Mouse (Mus musculus): ENCODE measurements around the gene Rbfox2. TPM values are rescaled to one million over a fixed set of nuclear protein-coding genes. Genes with fewer than 3 reads are reported as not detected.

The Rbfox2 gene
- polyA plus RNA-seq, 1 experiment from 2014 or later, result 159 TPM

DNA sequence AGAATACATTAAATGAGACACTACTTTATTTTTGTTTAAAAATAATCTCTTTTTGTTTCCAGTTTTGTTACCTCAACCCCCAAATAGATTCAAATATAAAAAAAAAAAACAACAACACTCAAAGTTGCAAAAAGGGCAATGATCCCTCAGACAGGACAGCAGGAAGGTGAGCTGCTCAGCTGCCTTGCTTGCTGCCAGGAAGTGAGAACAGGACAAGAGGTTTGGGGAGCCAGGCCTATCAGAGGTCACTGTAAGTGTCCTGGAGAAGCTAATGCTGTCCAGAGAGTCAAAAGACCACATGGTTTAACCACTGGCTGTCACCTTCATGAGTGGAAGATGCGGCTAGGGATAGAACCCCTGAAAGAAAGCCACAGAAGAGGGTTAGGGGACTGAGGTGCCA, 161.8 kb downstream of the Rbfox2 start:
- no peak overlapping the region for H3K27ac ChIP-seq
- H3K9me3 ChIP-seq, result no peaks in the 10 kb centered on the region
- H3K4me1 ChIP-seq, result peaks cover 54% of the 10 kb centered on the region
- H3K4me2 ChIP-seq (replicated peaks), result no peak overlapping the region
- 95% methylated on average over 1 of the region's 1 CpGs for WGBS
- peaks cover 7% of the 10 kb centered on the region; the same call in 1 of the 2 replicates for H3K36me3 ChIP-seq
- no peaks in the 10 kb centered on the region for H3K27me3 ChIP-seq (replicated peaks)
- H3K9ac ChIP-seq, result no peak overlapping the region
- H3K4me3 ChIP-seq, result no peak overlapping the region
- ATAC-seq (ENCODE audit: low FRiP score, low read depth), result no peak

DNA sequence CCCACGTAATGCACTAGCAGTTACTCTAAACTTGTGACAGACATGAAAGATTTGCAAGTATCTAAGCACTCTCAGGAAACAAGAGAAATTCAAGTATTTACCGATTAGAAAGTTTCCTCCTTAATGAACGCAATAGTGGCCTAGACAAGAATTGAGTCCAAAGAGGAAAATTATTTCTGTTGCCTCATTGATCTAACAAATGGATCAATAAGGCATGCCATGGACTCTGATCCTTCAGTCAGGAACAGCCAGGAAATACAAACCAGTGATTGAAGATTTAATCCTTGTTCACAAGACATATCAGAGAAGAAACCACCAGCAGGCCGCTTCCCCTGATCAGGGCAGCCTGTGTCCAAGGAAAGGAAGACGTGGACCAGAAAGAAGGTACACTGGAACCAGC, 164.0 kb downstream of the Rbfox2 start:
- Histone ChIP-seq H3K4me1 (peaks cover 46% of the 10 kb centered on the region), H3K36me3 (peaks cover 7% of the 10 kb centered on the region; the same call in 1 of the 2 replicates), H3K27me3 (replicated peaks) (no peaks in the 10 kb centered on the region), H3K4me3 (no peak overlapping the region), H3K9me3 (no peaks in the 10 kb centered on the region), H3K9ac (no peak overlapping the region), H3K27ac (no peak overlapping the region), H3K4me2 (replicated peaks) (no peak overlapping the region)
- ATAC-seq (ENCODE audit: low FRiP score, low read depth), result no peak
- 90% methylated on average over 5 of the region's 5 CpGs for WGBS

DNA sequence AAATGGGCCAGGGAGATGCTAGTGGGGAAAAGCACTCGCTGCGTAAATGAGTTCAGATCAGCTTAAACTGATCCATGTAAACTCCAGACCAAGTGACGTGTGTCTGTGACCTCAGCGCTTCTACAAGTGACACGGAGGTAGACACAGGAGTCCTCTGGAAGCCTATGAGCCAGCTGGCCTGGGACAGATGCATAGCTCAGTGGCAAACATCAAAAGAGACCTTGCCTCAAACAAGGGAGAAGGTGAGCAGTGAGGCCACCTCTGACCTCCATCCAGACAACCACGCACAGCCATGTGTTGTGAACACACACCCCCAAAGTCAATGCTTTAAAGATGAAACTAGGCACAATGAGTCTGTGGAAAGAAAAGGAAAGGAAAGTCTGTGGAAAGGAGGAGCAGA, 164.5 kb downstream of the Rbfox2 start:
- WGBS, result 78% methylated on average over 6 of the region's 6 CpGs
- H3K4me2 ChIP-seq (replicated peaks), result no peak overlapping the region
- no peaks in the 10 kb centered on the region for H3K27me3 ChIP-seq (replicated peaks)
- peaks cover 46% of the 10 kb centered on the region for H3K4me1 ChIP-seq
- ATAC-seq (ENCODE audit: low FRiP score, low read depth), result no peak
- no peak overlapping the region for H3K27ac ChIP-seq
- peaks cover 7% of the 10 kb centered on the region; the same call in 1 of the 2 replicates for H3K36me3 ChIP-seq
- no peak overlapping the region for H3K9ac ChIP-seq
- H3K9me3 ChIP-seq, result no peaks in the 10 kb centered on the region
- H3K4me3 ChIP-seq, result no peak overlapping the region

DNA sequence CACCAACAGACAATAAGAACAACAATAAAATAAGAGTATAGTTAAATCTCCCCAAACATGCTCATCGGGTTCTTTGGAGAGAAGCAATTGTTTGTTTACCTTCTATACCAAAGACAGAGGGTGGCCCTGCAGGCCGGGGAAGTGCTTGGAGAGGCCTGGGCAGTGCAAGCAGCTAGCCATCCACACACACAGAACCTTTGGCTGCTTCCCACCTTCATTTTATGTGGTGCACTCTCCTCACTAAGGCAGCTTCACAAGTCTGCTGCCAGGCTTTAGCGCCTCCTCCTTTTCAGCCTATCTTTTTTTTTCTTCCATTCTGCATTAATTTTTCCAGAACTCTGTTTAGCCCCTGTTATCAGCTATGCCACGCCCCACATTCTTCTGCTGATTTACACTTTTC, 165.1 kb downstream of the Rbfox2 start:
- 73% methylated on average over 4 of the region's 4 CpGs for WGBS
- Histone ChIP-seq H3K4me2 (replicated peaks) (no peak overlapping the region), H3K4me1 (peaks cover 41% of the 10 kb centered on the region), H3K27ac (no peak overlapping the region), H3K9ac (no peak overlapping the region), H3K9me3 (no peaks in the 10 kb centered on the region), H3K27me3 (replicated peaks) (no peaks in the 10 kb centered on the region), H3K4me3 (no peak overlapping the region), H3K36me3 (peaks cover 3% of the 10 kb centered on the region; the same call in 1 of the 2 replicates)
- ATAC-seq (ENCODE audit: low FRiP score, low read depth), result no peak

DNA sequence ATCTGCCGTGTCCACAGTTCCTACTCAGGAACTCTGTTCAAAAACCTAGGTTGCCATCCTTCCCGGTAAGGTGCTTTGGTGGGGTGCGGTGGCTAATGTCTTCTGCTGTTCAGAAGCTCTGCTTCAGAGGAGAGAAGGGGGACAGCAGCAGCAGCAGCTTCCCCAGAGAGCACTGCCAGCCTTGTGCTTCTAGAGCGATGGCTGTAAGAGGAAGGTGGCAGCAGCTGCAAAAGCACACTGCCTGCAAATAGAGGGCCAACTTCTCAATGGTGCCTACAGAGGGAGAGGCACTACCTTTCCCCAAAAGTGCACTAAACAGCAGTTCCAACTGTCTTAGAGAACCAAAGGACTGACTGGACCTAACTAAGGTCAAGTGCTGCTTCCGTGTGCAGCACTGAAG, 168.5 kb downstream of the Rbfox2 start:
- H3K27ac ChIP-seq, result no peak overlapping the region
- H3K9ac ChIP-seq, result no peak overlapping the region
- peaks cover 22% of the 10 kb centered on the region for H3K4me1 ChIP-seq
- WGBS, result 79% methylated on average over 5 of the region's 5 CpGs
- H3K9me3 ChIP-seq, result 0 out of 2 replicates have a peak, but pooled peaks cover 2% of the 10 kb centered on the region
- no peak overlapping the region for H3K4me3 ChIP-seq
- no peak overlapping the region; the same call in 1 of the 2 replicates for H3K4me2 ChIP-seq (replicated peaks)
- ATAC-seq (ENCODE audit: low FRiP score, low read depth), result no peak
- H3K27me3 ChIP-seq (replicated peaks), result no peaks in the 10 kb centered on the region
- peaks cover 13% of the 10 kb centered on the region for H3K36me3 ChIP-seq

DNA sequence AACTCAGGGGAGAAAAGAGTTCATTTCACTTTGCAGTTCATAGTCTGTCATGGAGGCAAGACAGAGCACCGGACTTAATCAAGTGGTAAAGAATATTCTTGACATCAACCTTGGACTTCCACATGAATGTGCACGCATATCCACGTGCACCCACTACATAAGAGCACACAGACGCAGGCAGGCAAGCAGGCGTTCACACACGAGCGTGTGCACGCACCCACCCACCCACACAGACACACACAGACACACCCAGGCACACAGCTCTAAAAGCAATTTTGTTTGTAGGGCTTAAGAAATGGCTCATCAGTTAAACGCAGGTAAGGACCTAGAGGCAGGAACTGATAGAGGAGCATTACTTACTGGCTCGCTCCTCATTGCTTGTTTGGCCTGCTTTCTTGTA, 172.3 kb downstream of the Rbfox2 start:
- H3K4me3 ChIP-seq, result no peak overlapping the region
- H3K4me1 ChIP-seq, result peaks cover 2% of the 10 kb centered on the region
- H3K9me3 ChIP-seq, result 0 out of 2 replicates have a peak, but pooled peaks cover 2% of the 10 kb centered on the region
- 98% methylated on average over 10 of the region's 10 CpGs for WGBS
- H3K4me2 ChIP-seq (replicated peaks), result no peak overlapping the region
- no peak overlapping the region for H3K27ac ChIP-seq
- H3K9ac ChIP-seq, result no peak overlapping the region
- no peaks in the 10 kb centered on the region for H3K27me3 ChIP-seq (replicated peaks)
- H3K36me3 ChIP-seq, result peaks cover 40% of the 10 kb centered on the region
- no peak for ATAC-seq (ENCODE audit: low FRiP score, low read depth)

DNA sequence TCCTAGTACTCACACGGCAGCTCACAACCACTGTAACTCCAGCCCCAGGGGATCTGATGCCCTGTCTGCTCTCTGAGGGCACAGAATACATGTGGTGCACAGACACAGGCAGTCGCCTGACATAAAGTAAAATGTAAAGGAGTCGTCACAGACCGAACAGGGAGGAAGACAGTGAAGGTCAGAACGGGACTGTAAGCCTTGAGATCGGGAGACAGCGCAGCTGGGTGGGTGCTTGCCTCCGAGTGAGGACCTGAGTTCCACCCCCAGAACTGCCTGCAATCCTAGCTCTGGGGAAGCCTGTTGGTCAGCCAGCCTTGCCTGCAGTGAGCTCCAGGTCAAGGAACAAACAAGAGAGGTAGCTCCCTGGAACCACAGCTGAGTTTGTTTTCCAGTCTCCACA, 177.7 kb downstream of the Rbfox2 start:
- WGBS, result 81% methylated on average over 8 of the region's 8 CpGs
- no peak overlapping the region for H3K4me2 ChIP-seq (replicated peaks)
- H3K4me3 ChIP-seq, result no peak overlapping the region
- no peaks in the 10 kb centered on the region for H3K4me1 ChIP-seq
- ATAC-seq (ENCODE audit: low FRiP score, low read depth), result no peak
- H3K36me3 ChIP-seq, result peaks cover 38% of the 10 kb centered on the region
- H3K9me3 ChIP-seq, result no peaks in the 10 kb centered on the region
- no peak overlapping the region for H3K27ac ChIP-seq
- no peaks in the 10 kb centered on the region for H3K27me3 ChIP-seq (replicated peaks)
- H3K9ac ChIP-seq, result no peak overlapping the region

DNA sequence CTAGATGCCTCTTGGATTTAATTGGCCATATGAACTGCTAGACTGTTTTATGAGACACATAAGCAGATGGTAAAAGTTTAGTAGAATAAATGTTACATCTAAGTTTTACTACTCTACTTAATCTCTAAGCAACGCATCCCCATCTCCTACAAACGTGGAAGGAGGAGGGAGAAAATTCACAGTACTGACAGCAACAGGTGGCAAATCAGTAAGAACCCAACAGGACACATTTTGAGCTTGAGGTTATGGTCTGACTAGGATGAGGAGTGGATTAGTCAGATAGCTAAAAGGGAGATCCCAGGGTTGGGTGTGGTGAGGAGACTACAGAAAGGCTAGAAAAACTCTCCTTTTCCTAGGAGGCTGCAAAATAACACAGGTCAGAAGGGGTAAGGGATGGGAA, 179.1 kb downstream of the Rbfox2 start:
- H3K9me3 ChIP-seq, result no peaks in the 10 kb centered on the region
- no peak overlapping the region for H3K9ac ChIP-seq
- 94% methylated on average over 2 of the region's 2 CpGs for WGBS
- peaks cover 35% of the 10 kb centered on the region for H3K36me3 ChIP-seq
- no peak overlapping the region for H3K27ac ChIP-seq
- H3K27me3 ChIP-seq (replicated peaks), result no peaks in the 10 kb centered on the region
- no peak overlapping the region for H3K4me3 ChIP-seq
- no peak overlapping the region for H3K4me2 ChIP-seq (replicated peaks)
- no peak for ATAC-seq (ENCODE audit: low FRiP score, low read depth)
- H3K4me1 ChIP-seq, result no peaks in the 10 kb centered on the region

DNA sequence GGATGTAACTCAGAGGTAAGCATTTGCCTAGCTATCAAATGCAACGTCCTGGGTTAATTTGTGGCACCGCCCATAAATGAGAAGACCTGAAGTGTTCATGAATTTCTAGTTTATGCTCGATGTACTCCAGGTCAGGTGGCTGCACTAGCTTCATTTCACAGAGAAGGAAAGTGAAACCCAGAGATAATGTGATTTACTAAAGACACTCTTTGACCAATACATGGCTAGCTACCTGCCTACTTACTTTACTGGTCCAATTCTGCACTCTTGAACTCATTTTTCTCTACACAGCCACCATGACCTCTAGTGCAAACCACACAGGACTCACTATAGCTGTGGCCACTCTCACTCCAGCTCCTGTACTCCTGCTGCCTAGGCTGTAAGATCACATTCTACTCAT, 180.1 kb downstream of the Rbfox2 start:
- Histone ChIP-seq H3K4me1 (no peaks in the 10 kb centered on the region), H3K27me3 (replicated peaks) (no peaks in the 10 kb centered on the region), H3K27ac (no peak overlapping the region), H3K4me3 (no peak overlapping the region), H3K9ac (no peak overlapping the region), H3K9me3 (no peaks in the 10 kb centered on the region), H3K36me3 (peaks cover 25% of the 10 kb centered on the region), H3K4me2 (replicated peaks) (no peak overlapping the region)
- no peak for ATAC-seq (ENCODE audit: low FRiP score, low read depth)
- WGBS, result 93% methylated on average over 3 of the region's 3 CpGs

DNA sequence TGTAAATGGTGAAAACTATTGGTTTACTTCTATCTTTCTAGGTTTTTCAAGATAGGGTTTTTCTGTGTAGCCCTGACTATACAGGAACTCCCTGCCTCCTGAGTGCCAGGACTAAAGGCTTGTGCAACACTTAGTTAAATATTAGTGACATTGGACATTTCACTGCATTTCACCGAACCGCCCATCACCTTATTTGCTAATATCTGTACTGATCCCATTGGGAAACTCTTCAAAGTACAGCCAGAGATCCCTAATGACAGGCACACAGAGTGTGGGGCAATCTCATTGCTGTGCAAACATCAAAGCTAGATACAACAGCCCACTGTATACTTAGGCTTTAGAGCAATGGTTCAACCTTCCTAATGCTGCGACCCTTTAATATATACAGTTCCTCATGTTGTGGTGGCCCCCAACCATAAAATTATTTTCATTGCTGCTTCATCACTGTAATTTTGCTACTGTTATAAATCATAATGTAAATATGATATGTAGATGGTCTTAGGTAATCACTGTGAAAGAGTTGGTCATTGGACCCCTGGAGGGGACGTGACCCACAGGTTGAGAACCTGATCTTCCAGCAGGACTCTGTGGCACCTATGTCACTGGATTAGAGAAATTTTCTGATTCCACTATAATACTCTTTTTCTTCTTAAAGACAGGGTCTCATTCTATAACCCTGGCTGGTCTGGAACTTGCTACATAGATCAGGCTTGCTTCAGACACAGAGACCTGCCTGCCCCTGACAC, 182.3 kb downstream of the Rbfox2 start:
- 98% methylated on average over 4 of the region's 4 CpGs for WGBS
- Histone ChIP-seq H3K4me2 (replicated peaks) (no peak overlapping the region), H3K27ac (no peak overlapping the region), H3K4me3 (no peak overlapping the region), H3K27me3 (replicated peaks) (no peaks in the 10 kb centered on the region), H3K4me1 (no peaks in the 10 kb centered on the region), H3K36me3 (peaks cover 10% of the 10 kb centered on the region; the same call in 1 of the 2 replicates), H3K9ac (no peak overlapping the region), H3K9me3 (no peaks in the 10 kb centered on the region)
- no peak for ATAC-seq (ENCODE audit: low FRiP score, low read depth)

DNA sequence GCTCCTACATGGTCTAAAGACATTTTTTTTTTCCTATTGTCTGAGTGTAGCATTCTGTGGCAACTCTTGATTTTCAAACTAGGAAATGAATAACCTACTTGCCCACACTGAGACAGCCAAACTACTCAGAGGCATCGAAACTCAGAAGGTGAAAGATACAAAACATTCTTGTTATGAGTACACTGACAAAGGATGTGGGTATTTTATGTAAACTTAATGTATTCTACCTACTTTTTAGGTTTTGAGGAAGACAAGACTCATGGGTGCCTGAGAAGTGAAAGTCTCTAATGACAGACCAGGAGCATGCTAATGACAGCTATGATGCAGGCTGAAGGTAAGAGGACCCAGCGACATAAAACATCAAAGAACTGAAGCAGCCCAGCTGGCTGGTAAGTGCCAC, 184.0 kb downstream of the Rbfox2 start:
- Histone ChIP-seq H3K36me3 (peaks cover 8% of the 10 kb centered on the region; the same call in 1 of the 2 replicates), H3K9me3 (no peaks in the 10 kb centered on the region), H3K4me3 (no peak overlapping the region), H3K27ac (no peak overlapping the region), H3K4me1 (peaks cover 9% of the 10 kb centered on the region; the same call in 1 of the 2 replicates), H3K27me3 (replicated peaks) (no peaks in the 10 kb centered on the region), H3K9ac (no peak overlapping the region), H3K4me2 (replicated peaks) (no peak overlapping the region)
- ATAC-seq (ENCODE audit: low FRiP score, low read depth), result no peak
- WGBS, result 79% methylated on average over 2 of the region's 2 CpGs

DNA sequence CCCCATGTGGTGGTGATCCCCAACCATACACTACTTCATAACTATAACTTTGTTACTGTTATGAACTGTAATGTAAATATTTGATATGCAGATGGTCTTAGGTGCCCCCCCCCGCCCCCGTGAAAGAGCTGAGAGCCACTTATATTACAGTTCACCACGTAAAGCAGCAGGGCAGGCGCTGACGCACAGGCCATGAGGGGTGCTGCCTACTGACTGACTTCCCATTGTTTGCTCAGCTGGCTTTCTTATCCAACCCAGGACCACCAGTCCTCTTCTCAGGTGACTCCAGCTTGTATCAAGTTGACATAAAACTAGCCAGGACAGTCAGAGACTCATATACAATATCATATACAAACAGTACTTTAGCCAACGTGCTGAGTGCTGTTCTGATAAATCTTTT, 184.6 kb downstream of the Rbfox2 start:
- Histone ChIP-seq H3K4me3 (no peak overlapping the region), H3K9me3 (no peaks in the 10 kb centered on the region), H3K4me1 (peaks cover 9% of the 10 kb centered on the region; the same call in 1 of the 2 replicates), H3K36me3 (peaks cover 7% of the 10 kb centered on the region; the same call in 1 of the 2 replicates), H3K4me2 (replicated peaks) (no peak overlapping the region), H3K27me3 (replicated peaks) (no peaks in the 10 kb centered on the region), H3K27ac (no peak overlapping the region), H3K9ac (no peak overlapping the region)
- WGBS, result 75% methylated on average over 6 of the region's 6 CpGs
- ATAC-seq (ENCODE audit: low FRiP score, low read depth), result no peak

DNA sequence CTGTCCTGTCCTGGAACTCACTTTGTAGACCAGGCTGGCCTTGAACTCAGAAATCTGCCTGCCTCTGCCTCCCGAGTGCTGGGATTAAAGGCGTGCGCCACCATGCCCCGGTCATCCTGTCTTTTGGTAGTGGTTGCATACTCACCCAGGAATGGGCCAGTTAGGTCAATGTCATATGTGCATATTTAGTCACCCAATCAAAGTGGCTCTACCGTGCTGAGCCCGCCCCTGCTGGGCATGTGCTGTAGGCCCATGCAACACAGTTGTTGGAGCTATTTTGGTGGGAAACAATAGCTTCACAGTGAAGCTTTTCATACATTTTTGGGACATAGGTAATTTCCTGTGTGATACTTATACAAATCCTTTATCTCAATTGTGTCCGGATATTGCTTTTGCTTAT, 187.1 kb downstream of the Rbfox2 start:
- 93% methylated on average over 7 of the region's 7 CpGs for WGBS
- no peak overlapping the region for H3K27ac ChIP-seq
- H3K27me3 ChIP-seq (replicated peaks), result no peaks in the 10 kb centered on the region
- no peak overlapping the region for H3K4me2 ChIP-seq (replicated peaks)
- no peaks in the 10 kb centered on the region for H3K9me3 ChIP-seq
- H3K4me3 ChIP-seq, result no peak overlapping the region
- peaks cover 25% of the 10 kb centered on the region for H3K36me3 ChIP-seq
- H3K4me1 ChIP-seq, result peaks cover 9% of the 10 kb centered on the region; the same call in 1 of the 2 replicates
- no peak overlapping the region for H3K9ac ChIP-seq
- no peak for ATAC-seq (ENCODE audit: low FRiP score, low read depth)

Data from neural tube, embryonic 12.5 days (tissue).